Mouse (Mus musculus) effector memory CD4-positive, alpha-beta T cell, adult 7 months (primary cell): Measurements from ENCODE around the gene Igdcc4. TPM values are rescaled to one million over a fixed set of nuclear protein-coding genes. Genes with fewer than 3 reads are reported as not detected.

Experiments
- polyA plus RNA-seq: library from polyadenylated mRNA; unstranded; fragments of 100-300 nt; shearing (Covaris generic); gene quantifications from one replicate; pipeline ENCODE4 v1.2.1, GENCODE M21; 2017

Igdcc4 gene
- 0.44 TPM for polyA plus RNA-seq

GRCm38 (mm10) chr9:65100991-65101685 is at the start of gene Igdcc4:
TSS of gene Igdcc4 (plus strand) at chr9:65101486.

DNA sequence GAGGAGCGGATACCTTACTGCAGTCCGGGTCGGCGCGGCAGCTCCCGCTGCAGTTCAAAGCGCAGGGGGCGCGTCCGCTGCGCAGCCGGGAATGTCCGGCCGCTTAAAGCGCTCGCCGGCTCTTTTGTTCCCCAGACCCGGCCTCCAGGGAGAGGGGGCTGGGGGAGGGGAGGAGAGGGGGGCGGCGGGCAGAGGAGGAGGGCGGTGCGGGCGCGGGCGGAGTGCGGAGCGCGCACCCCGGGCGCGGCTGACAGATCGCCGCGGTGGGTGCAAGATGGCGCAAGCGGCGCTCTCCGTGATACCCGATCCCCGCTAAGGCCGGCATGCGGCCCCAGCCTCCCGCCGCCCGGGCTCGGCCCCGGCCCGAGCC is 39.6 kb downstream of the Igdcc4 start, which contains the start of gene Igdcc3:
Gene Igdcc3, plus strand, starts transcription at position 254 of the 370 bp plus-strand sequence.

Other genes with a start within 250 kb of the Igdcc4 start
- gene Slc24a1, start 149.9 kb upstream of the Igdcc4 start, polyA plus RNA-seq, result 0.43 TPM
- 31.2 TPM for gene Ints14, start 140.6 kb upstream of the Igdcc4 start, polyA plus RNA-seq
- gene Hacd3, start 79.8 kb upstream of the Igdcc4 start, polyA plus RNA-seq, result 108 TPM
- gene Dpp8, start 69.1 kb upstream of the Igdcc4 start, polyA plus RNA-seq, result 49.8 TPM
- gene Igdcc3, start 39.7 kb downstream of the Igdcc4 start, polyA plus RNA-seq, result not detected
- 13.0 TPM for gene Parp16, start 93.9 kb downstream of the Igdcc4 start, polyA plus RNA-seq
- gene Cilp, start 163.7 kb downstream of the Igdcc4 start, polyA plus RNA-seq, result 0.15 TPM
- gene Clpx, start 192.8 kb downstream of the Igdcc4 start, polyA plus RNA-seq, result 31.3 TPM
- gene Pdcd7, start 244.6 kb downstream of the Igdcc4 start, polyA plus RNA-seq, result 24.2 TPM